Mouse (Mus musculus): ENCODE measurements around the gene Ganc. TPM values are rescaled to one million over a fixed set of nuclear protein-coding genes. Genes with fewer than 3 reads are reported as not detected.

The Ganc gene
- polyA plus RNA-seq, 1 experiment from 2014 or later, result 7.8 TPM

DNA sequence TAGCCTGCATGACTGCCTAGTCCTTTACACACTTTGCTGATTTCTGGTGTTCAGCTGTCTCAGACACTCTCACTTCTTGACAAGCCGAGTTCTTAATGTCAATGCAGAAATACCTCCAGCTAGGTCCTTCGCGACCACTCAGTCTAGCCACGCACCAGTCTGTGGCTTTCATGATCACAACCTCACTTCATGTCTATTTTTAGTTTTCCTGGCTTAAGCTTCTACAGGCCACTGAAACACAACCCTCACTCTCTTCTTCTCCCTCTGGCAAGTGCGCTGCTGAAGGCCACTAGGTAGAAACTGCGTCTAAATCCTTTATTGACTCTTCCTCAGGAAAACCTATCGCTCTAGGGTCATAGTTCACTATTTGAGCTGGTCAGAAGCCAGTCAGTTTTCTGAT lies 59.6 kb downstream of the Ganc start:
- Histone ChIP-seq H3K4me2 (no peak overlapping the region), H3K36me3 (ENCODE audit: control insufficient read depth, insufficient read depth, low read length) (no peaks in the 10 kb centered on the region), H3K4me3 (ENCODE audit: low read depth, low read length) (no peak overlapping the region), H3K27me3 (replicated peaks; ENCODE audit: control insufficient read depth, insufficient read depth, low read length) (no peaks in the 10 kb centered on the region), H3K9ac (ENCODE audit: low read depth, low read length) (no peak overlapping the region), H3K9me3 (ENCODE audit: control insufficient read depth, low read length) (no peaks in the 10 kb centered on the region), H3K27ac (ENCODE audit: low read depth, low read length) (no peak overlapping the region), H3K4me1 (replicated peaks; ENCODE audit: control insufficient read depth, insufficient read depth, low read length) (no peaks in the 10 kb centered on the region; the same call in 1 of the 2 replicates)
- no peak for DNase-seq (ENCODE audit: low spot score)
- no peak for ATAC-seq (replicated peaks; ENCODE audit: low FRiP score)
- 57% methylated on average over 7 of the region's 7 CpGs for WGBS

DNA sequence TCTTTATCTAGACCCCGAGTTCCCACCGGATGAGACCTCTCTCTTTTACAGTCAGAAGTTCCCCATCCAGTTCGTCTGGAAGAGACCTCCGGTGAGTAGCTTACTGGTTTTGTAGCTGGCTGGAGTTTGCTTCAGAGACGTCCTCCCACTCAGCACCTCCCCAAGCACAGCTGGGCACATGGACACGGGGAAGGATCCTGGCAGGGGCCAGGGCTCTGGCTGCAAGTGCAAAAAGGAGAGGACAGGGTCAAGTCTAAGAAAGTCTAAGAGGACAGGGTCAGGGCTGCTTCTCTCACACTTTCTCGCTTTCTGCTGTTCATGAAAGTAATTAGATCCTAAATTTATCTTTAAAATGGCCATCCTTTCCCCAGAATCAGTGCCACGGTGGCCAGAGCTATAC lies 60.4 kb downstream of the Ganc start:
- H3K4me3 ChIP-seq (ENCODE audit: low read depth, low read length), result no peak overlapping the region
- ATAC-seq (replicated peaks; ENCODE audit: low FRiP score), result no peak
- no peak overlapping the region for H3K4me2 ChIP-seq
- no peak overlapping the region for H3K27ac ChIP-seq (ENCODE audit: low read depth, low read length)
- no peak for DNase-seq (ENCODE audit: low spot score)
- H3K36me3 ChIP-seq (ENCODE audit: control insufficient read depth, insufficient read depth, low read length), result no peaks in the 10 kb centered on the region
- no peaks in the 10 kb centered on the region for H3K9me3 ChIP-seq (ENCODE audit: control insufficient read depth, low read length)
- 58% methylated on average over 8 of the region's 8 CpGs for WGBS
- no peaks in the 10 kb centered on the region for H3K27me3 ChIP-seq (replicated peaks; ENCODE audit: control insufficient read depth, insufficient read depth, low read length)
- no peak overlapping the region for H3K9ac ChIP-seq (ENCODE audit: low read depth, low read length)
- H3K4me1 ChIP-seq (replicated peaks; ENCODE audit: control insufficient read depth, insufficient read depth, low read length), result no peaks in the 10 kb centered on the region; the same call in 1 of the 2 replicates

DNA sequence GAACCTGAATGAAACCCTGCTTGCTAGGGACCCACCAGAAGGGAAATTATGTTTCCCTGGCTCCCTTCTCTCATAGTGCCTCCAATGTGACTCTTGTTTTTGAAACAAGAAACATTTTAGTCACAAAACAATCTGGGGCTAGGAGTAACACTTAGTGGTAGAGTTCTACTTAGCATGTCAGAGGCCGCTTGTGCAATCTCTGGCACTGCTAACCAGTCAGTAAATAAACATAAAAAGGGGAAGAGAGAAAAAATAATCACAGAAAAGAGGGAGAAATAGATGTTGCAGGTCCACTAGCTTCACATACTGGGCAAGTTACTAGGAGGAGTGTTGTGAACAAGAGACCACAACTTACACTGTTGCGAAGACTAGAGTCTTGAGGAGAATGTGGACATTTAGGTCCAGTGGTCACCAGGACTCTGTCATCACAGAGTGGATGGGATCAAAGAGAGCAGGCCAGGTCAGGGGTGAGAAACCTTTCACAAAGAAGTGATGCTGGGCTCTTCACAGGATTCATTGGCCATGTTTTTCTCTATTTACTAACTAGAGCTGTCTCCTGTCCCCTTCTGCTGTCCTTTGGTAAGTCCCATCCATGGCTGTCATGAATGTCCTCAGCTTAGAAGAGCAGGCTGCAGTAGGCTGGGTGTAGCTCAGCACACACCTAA lies 61.2 kb downstream of the Ganc start:
- Histone ChIP-seq H3K27ac (ENCODE audit: low read depth, low read length) (no peak overlapping the region), H3K9ac (ENCODE audit: low read depth, low read length) (no peak overlapping the region), H3K4me3 (ENCODE audit: low read depth, low read length) (no peak overlapping the region), H3K9me3 (ENCODE audit: control insufficient read depth, low read length) (no peaks in the 10 kb centered on the region), H3K4me1 (replicated peaks; ENCODE audit: control insufficient read depth, insufficient read depth, low read length) (no peaks in the 10 kb centered on the region; the same call in 1 of the 2 replicates), H3K4me2 (no peak overlapping the region), H3K36me3 (ENCODE audit: control insufficient read depth, insufficient read depth, low read length) (no peaks in the 10 kb centered on the region), H3K27me3 (replicated peaks; ENCODE audit: control insufficient read depth, insufficient read depth, low read length) (no peaks in the 10 kb centered on the region)
- DNase-seq (ENCODE audit: low spot score) (no peak), ATAC-seq (replicated peaks; ENCODE audit: low FRiP score) (no peak)
- 85% methylated on average over 2 of the region's 2 CpGs for WGBS

DNA sequence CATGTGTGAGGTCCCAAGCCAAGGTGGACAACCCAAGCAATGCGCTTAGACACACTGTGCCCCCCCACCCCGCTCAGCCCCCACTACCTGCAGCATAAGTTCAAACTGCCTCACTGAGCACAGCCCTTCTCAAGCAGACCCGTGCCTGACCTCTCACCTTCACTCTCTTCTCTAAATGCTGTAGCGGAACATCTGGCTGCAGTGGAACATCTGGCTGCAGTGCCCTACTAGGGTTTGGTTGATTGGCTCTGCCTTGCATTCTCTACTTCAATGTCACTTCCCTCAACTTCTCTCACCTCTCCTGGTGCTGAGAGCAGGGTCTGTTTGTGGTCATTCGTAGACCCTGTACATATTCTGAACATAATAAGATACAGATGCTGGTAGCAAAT lies 61.7 kb downstream of the Ganc start:
- no peaks in the 10 kb centered on the region; the same call in 1 of the 2 replicates for H3K4me1 ChIP-seq (replicated peaks; ENCODE audit: control insufficient read depth, insufficient read depth, low read length)
- H3K9ac ChIP-seq (ENCODE audit: low read depth, low read length), result no peak overlapping the region
- no peak overlapping the region for H3K4me3 ChIP-seq (ENCODE audit: low read depth, low read length)
- 81% methylated on average over 5 of the region's 5 CpGs for WGBS
- H3K9me3 ChIP-seq (ENCODE audit: control insufficient read depth, low read length), result no peaks in the 10 kb centered on the region
- H3K27ac ChIP-seq (ENCODE audit: low read depth, low read length), result no peak overlapping the region
- ATAC-seq (replicated peaks; ENCODE audit: low FRiP score) (no peak), DNase-seq (ENCODE audit: low spot score) (no peak)
- H3K4me2 ChIP-seq, result no peak overlapping the region
- H3K36me3 ChIP-seq (ENCODE audit: control insufficient read depth, insufficient read depth, low read length), result no peaks in the 10 kb centered on the region
- no peaks in the 10 kb centered on the region for H3K27me3 ChIP-seq (replicated peaks; ENCODE audit: control insufficient read depth, insufficient read depth, low read length)

DNA sequence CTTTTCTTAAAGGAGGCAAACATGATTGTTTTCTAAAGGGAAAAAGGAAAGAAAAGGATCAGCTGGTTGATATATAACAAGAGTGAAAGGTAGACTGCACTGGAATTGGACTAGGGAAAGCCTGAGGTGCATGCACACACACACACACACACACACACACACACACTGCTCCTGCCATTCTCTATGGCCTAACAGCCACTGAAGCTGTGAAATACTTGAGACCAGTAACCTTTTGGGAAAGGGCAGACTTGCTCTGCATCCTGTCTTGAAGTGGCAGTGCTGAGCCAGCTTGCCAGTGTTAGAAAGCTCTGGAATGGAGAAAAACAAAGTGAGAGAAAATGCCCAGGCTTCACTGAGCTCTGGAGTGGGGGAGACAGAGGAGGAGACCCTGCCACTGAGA lies 64.3 kb downstream of the Ganc start:
- Histone ChIP-seq H3K9me3 (ENCODE audit: control insufficient read depth, low read length) (no peaks in the 10 kb centered on the region), H3K4me3 (ENCODE audit: low read depth, low read length) (no peak overlapping the region), H3K4me2 (no peak overlapping the region), H3K9ac (ENCODE audit: low read depth, low read length) (no peak overlapping the region), H3K36me3 (ENCODE audit: control insufficient read depth, insufficient read depth, low read length) (no peaks in the 10 kb centered on the region), H3K4me1 (replicated peaks; ENCODE audit: control insufficient read depth, insufficient read depth, low read length) (no peaks in the 10 kb centered on the region; the same call in 1 of the 2 replicates), H3K27ac (ENCODE audit: low read depth, low read length) (no peak overlapping the region), H3K27me3 (replicated peaks; ENCODE audit: control insufficient read depth, insufficient read depth, low read length) (no peaks in the 10 kb centered on the region)
- ATAC-seq (replicated peaks; ENCODE audit: low FRiP score) (no peak), DNase-seq (ENCODE audit: low spot score) (no peak)

DNA sequence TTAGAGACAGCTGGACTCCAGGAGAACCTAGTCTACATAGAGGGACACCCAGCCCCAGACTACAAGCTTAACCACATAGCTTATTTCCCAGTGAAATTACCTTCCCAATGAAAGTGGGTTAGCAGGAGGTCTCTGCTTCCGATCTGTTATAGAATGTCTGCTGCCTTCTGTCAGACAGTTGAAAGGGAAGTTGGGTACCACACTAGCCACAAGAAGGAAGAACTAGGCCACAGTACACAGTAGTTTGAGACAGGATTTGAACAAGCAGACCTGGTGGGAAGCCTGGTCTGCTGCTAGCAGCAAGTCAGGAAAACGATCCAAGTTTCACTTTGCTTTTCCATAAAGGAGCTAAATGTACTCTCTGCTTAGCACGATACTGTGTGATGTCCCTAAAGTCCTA lies 65.5 kb downstream of the Ganc start:
- H3K4me3 ChIP-seq (ENCODE audit: low read depth, low read length), result no peak overlapping the region
- H3K9ac ChIP-seq (ENCODE audit: low read depth, low read length), result no peak overlapping the region
- 59% methylated on average over 3 of the region's 3 CpGs for WGBS
- H3K4me2 ChIP-seq, result no peak overlapping the region
- ATAC-seq (replicated peaks; ENCODE audit: low FRiP score), result no peak
- no peaks in the 10 kb centered on the region for H3K9me3 ChIP-seq (ENCODE audit: control insufficient read depth, low read length)
- no peaks in the 10 kb centered on the region; the same call in 1 of the 2 replicates for H3K4me1 ChIP-seq (replicated peaks; ENCODE audit: control insufficient read depth, insufficient read depth, low read length)
- no peak overlapping the region for H3K27ac ChIP-seq (ENCODE audit: low read depth, low read length)
- no peaks in the 10 kb centered on the region for H3K36me3 ChIP-seq (ENCODE audit: control insufficient read depth, insufficient read depth, low read length)
- no peaks in the 10 kb centered on the region for H3K27me3 ChIP-seq (replicated peaks; ENCODE audit: control insufficient read depth, insufficient read depth, low read length)
- no peak for DNase-seq (ENCODE audit: low spot score)

DNA sequence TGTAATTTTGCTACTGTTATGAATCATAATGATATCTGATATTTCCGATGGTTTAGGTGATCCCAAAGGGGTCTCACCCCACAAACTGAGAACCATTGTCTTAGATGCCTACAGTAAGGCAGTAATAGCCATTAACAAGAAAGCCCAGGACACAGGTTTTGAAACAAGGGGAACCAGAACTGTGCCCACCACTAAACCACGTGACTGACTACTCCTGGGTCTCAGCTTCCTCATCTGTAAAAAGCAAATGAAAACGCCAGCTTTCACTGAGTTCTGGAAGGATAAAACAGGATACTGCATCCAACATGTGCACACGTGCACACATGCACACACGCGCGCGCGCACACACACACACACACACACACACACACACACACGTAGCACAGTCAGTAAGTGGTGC lies 66.0 kb downstream of the Ganc start:
- no peaks in the 10 kb centered on the region for H3K36me3 ChIP-seq (ENCODE audit: control insufficient read depth, insufficient read depth, low read length)
- no peaks in the 10 kb centered on the region for H3K4me1 ChIP-seq (replicated peaks; ENCODE audit: control insufficient read depth, insufficient read depth, low read length)
- H3K27me3 ChIP-seq (replicated peaks; ENCODE audit: control insufficient read depth, insufficient read depth, low read length), result no peaks in the 10 kb centered on the region
- no peak for DNase-seq (ENCODE audit: low spot score)
- H3K4me2 ChIP-seq, result no peak overlapping the region
- H3K27ac ChIP-seq (ENCODE audit: low read depth, low read length), result no peak overlapping the region
- no peaks in the 10 kb centered on the region for H3K9me3 ChIP-seq (ENCODE audit: control insufficient read depth, low read length)
- no peak overlapping the region for H3K4me3 ChIP-seq (ENCODE audit: low read depth, low read length)
- no peak for ATAC-seq (replicated peaks; ENCODE audit: low FRiP score)
- no peak overlapping the region for H3K9ac ChIP-seq (ENCODE audit: low read depth, low read length)
- WGBS, result 80% methylated on average over 10 of the region's 10 CpGs

DNA sequence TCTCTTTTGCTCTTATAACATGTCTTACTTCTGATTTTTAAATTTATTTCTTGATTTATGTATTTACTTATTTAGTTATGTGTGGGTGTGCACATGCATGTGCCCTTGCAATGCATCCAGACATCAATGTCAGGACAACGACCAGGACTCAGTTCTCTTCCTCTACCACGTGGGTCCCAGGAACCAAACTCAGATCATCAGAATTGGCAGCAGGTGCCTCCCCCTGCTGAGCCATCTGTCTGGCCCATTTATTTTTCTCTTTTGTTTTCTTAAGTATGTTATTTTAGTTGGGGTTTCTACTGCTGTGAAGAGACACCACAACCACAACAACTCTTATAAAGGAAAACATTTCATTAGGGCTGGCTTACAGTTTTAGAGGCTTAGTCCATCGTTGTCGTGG lies 67.2 kb downstream of the Ganc start:
- 76% methylated on average over 4 of the region's 4 CpGs for WGBS
- Histone ChIP-seq H3K9me3 (ENCODE audit: control insufficient read depth, low read length) (no peaks in the 10 kb centered on the region), H3K4me2 (no peak overlapping the region), H3K9ac (ENCODE audit: low read depth, low read length) (no peak overlapping the region), H3K27ac (ENCODE audit: low read depth, low read length) (no peak overlapping the region), H3K27me3 (replicated peaks; ENCODE audit: control insufficient read depth, insufficient read depth, low read length) (no peaks in the 10 kb centered on the region), H3K4me3 (ENCODE audit: low read depth, low read length) (no peak overlapping the region), H3K36me3 (ENCODE audit: control insufficient read depth, insufficient read depth, low read length) (no peaks in the 10 kb centered on the region), H3K4me1 (replicated peaks; ENCODE audit: control insufficient read depth, insufficient read depth, low read length) (no peaks in the 10 kb centered on the region)
- ATAC-seq (replicated peaks; ENCODE audit: low FRiP score) (no peak), DNase-seq (ENCODE audit: low spot score) (no peak)

DNA sequence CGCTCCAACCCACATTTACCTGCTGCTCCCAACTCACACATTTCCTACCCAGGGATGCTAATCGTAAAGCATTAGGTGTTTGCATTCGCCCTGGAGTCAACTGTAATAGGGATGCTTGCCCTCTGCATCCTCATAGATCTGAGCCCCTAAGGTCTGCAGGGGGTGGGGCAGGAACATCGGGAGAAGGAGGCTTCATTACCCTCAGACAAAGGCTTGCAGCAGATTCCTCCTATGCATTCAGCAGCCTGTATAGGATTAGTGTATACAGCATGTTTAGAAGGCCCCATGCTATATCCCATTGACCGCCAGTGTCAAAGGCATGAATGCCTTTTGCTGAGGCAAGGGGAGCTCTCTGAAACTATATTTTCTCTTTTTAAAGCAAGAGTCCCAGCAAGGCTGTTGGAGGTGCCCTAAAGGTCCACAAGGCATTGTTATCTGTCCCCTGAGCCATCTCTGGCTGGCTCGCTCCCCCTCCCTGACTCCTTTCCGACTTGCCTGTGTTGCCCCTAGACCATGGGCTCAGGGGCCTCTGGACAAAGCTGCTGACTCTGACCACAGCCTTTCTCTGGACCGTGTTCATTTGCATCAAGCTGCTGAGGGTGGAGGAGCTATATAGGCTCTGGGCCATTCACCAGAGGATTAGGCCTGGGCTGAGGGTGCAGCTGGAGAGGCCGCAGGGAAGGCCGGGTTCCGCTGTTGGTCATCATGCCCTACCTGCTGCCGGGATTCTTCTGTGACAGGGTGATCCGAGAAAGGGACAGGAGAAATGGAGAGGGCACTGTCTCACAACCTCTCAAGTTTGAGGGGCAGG lies 72.8 kb downstream of the Ganc start:
- WGBS, result 84% methylated on average over 13 of the region's 13 CpGs
- H3K9me3 ChIP-seq (ENCODE audit: control insufficient read depth, low read length), result no peaks in the 10 kb centered on the region
- no peak overlapping the region for H3K27ac ChIP-seq (ENCODE audit: low read depth, low read length)
- no peak overlapping the region for H3K4me3 ChIP-seq (ENCODE audit: low read depth, low read length)
- ATAC-seq (replicated peaks; ENCODE audit: low FRiP score), result no peak
- no peaks in the 10 kb centered on the region for H3K27me3 ChIP-seq (replicated peaks; ENCODE audit: control insufficient read depth, insufficient read depth, low read length)
- no peaks in the 10 kb centered on the region for H3K4me1 ChIP-seq (replicated peaks; ENCODE audit: control insufficient read depth, insufficient read depth, low read length)
- no peak overlapping the region for H3K9ac ChIP-seq (ENCODE audit: low read depth, low read length)
- no peaks in the 10 kb centered on the region for H3K36me3 ChIP-seq (ENCODE audit: control insufficient read depth, insufficient read depth, low read length)
- no peak overlapping the region for H3K4me2 ChIP-seq
- DNase-seq (ENCODE audit: low spot score), result no peak

All from liver, embryonic 11.5 days (tissue).